Mouse (Mus musculus) ovary, postnatal 36 days (tissue): ENCODE data around the gene Olfr557.

Experiments
- DNase-seq: peaks from one replicate; pipeline ENCODE4 v3.0.0; 2022; ENCODE audit warnings: low spot score, mixed read lengths

Gene Olfr557

DNA sequence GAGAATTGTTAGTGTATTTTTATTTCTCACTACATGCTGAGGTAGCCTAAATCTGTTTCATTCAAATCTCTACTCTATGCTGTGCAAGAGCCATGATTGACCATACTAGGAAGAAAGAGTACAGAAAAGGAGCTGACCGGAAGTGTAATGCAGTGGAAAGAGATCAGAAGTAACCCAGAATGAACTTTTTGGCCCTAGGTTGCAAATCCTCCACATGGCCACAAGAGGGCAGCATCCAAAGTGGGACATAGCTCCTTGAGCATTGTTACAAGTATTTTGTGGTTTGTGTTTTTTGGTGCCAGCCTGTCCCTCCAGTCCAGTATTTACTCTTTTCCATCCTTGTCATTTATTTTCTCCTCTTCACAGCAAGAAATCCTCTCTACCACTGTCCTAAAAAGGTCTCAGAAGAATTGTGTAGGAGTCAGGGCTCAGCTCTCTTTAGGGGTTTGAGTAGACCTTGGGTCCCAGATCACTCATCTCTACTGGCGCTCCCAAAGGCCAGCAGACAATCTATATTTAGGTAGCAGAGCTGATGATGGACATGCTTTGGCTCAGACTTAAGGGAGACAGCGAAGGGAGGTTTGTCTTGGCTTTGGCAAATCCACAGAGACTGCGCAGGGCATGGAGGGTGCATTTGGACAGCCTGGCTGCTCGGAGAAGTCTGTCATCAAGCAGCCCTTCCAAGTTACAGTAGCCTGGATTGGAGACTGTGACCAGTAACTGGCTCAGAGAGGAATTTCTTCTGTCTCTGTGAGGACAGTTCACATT lies at the start of gene Olfr557:
Olfr557 (plus strand) TSS at position 553 of the 768 bp plus-strand sequence.
- no peak for DNase-seq

DNA sequence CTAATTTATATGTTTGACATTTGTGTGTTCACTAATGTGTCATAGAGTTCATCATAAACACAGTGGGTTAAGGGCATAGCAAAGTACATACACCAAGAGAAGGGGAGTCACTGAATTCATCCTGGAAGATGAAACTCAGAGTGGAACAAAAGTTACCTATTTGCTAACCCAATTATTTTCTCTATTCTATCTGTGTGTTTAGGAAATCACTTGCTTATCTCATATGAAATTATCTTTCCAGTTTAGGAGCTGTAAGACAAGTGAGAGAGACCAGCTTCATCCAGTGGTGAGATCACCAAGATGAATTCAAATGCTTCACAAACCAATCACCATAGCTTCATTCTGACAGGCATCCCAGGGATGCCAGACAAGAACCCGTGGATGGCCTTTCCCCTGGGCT lies 37.2 kb upstream of the Olfr557 start, which contains the start of gene Olfr555:
Olfr555 (plus strand) TSS at position 301 of the 400 bp plus-strand sequence.
- DNase-seq, result no peak

DNA sequence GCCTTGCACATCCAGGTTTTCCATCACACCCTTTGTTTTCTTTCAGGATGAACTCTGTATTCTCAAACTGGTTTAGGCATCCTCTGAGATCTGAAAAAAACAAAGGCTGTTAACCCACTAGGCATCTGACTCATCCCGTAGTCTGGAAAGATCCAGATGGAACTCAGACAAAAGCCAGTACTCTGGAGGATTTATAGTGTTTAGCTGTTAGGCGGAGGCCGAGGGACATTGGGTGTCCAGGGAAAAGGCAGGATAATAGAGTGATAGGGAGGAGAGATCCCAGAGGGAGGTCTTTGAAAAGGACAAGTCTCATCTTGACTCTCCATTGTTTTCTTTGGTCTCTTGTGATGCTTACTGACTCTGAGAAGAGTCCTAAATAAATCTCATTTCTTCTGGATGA lies 31.1 kb upstream of the Olfr557 start, which contains the start of gene Olfr556:
Olfr556 (plus strand) TSS at position 301 of the 400 bp plus-strand sequence.
- no peak for DNase-seq

DNA sequence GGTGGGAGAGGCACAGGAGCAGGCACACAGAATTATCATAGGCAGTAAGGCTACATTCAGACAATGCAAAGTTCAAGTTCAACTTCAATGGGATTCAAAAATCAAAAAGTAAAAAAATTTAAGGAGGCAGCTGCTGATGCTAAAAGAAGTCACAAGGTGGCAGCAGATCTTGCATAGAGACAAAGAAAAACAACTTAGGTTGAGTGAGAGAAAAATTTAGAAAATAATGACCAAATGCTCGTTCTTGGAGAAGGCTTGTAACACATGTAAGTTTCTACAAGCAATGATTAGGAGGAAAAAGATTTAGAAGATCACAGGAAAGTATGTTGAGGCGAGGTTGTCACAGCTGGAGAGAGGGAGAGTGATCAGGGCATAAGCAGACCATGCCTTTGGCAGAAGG lies 30.3 kb upstream of the Olfr557 start:
- DNase-seq, result no peak

DNA sequence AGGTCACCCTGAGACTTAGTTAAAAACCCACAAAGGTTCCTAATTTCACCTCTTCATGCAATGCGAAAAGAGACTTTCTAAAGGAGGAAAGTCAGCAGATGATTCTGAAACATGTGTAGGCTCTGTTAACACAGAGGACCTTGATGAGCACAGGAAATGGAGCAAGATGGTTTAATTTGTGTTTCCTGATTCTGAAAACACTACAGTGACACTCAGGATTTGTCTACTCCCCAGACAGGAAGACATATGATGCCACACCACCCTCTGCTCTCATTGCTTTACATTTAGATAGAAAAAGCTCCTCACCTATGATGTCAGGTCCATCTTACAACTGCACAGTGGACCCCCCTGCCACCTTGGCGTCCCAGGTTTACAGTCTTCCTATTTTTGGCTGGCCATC lies 19.5 kb upstream of the Olfr557 start:
- DNase-seq, result no peak

DNA sequence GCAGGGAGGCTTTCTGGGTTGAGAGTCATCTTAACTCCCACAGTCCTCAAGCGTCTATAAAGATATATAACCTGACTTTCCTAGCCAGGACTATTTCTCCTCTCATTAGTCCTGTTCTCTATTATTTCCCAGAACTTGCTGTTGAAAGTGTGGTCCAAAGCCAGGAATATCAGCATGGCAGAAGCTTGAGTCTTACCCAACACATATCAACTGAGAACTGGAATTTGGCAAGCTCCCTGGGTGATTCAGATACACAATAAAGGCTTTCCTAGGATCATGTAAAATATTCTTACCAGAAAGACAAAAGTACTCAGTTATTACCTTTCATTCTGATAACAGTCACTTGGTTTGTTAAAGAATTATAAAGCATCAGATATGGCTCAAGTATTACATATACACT lies 13.8 kb upstream of the Olfr557 start:
- DNase-seq, result no peak

DNA sequence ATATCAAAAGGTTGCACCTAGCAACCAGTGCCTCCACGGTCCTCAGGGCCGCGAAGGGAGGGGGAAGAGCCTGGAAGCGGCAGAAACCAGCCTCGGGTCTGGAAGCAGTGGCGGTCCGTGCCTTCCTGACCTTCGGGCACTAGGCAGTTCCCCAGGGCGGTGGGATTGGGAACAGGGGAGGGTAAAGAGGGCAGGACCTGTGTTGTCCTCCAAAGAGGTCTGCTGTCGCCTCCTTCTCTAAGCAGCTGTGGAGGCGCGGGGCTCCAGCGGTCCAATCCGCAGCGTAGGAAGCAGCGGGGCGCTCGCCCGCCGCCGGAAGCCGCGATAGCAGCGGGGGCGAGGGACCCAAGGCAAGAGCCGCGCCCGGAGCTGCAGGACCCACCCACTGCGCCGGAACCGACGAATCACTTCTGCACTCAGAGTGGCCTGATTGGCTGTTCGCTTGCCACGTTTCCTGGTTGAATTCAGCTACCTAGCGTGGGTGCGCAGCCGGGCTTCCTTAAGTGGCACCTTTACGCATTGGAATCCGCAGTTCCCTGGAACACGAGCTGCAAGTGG lies 8.7 kb upstream of the Olfr557 start, which contains the start of gene Trim68:
Trim68 (minus strand) TSS at position 384 of the 558 bp plus-strand sequence.
- peak; percentile 90 for DNase-seq

DNA sequence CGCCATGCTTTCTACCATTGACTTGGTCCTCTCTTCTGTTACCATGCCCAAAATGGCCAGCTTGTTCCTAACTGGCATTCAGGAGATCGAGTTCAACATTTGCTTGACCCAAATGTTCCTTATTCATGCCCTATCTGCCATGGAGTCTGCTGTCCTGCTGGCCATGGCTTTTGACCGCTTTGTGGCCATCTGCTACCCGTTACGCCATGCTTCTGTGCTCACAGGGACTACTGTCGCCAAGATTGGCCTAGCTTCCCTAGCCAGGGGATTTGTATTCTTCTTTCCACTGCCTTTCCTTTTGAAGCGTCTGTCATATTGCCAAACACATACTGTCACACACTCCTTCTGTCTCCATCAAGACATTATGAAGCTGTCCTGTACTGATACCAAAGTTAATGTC lies 2.8 kb downstream of the Olfr557 start:
- no peak for DNase-seq

DNA sequence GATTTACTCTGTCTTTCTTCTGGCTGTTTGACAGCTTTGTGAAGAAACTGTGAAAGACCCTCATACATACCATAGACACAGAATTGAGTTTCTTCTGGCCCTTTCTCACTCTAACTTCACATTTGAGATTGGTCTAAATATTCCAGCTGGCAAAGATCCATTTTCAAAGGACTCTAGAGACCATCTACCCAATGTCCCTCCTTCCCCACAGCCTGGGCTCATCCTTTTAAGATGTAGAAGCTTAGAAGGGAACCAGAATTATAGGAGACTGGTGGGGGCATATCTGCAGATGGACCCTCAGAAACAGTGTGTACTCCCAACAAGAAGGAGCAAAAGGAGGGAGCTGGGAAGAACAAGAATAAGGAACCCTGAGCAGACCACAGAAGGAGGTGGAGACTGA lies 6.2 kb downstream of the Olfr557 start, which contains the start of gene Olfr558:
Olfr558 (plus strand) TSS at position 301 of the 400 bp plus-strand sequence.
- no peak for DNase-seq

DNA sequence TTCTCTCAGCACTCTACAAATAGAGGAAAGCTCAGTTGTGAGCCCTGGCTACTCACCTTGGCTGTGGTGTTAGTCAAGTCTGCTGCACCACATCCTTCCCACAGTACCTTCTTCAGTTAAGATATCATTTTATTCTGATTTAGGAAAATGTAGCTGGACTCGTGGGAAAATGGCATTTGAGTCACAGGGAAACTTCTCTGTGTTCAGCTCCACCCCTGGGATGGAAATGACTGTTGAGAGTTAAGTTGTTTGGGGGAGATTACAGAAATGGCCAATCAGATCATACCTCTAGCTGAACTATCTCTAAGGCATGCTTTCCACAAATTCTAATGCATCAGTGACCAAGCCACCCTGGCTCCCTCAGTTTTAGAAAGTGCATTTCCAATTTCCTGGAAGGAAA lies 23.3 kb downstream of the Olfr557 start, which contains the start of gene Olfr33:
Olfr33 (minus strand) TSS at position 101 of the 400 bp plus-strand sequence.
- DNase-seq, result no peak

DNA sequence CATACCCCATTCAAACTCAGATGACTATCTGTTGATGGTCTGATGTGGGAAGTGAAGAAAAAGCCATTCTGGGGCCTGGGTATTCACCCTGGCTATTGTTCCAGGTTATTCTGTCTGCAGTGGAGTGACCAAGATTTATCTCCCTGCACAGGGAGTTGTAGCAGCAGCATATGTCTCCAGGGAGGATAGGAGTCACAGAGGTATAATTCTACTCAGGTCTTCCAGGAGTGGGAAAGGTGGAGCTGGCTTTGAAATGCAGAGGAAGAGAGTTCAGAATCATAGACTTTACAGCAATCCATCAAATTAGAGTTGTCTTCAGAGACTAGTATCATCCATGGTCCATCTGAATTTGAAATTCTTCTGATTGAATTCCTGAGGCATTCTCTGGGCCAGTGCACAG lies 31.7 kb downstream of the Olfr557 start, which contains the start of gene Olfr559:
Olfr559 (minus strand) TSS at position 101 of the 400 bp plus-strand sequence.
- no peak for DNase-seq

DNA sequence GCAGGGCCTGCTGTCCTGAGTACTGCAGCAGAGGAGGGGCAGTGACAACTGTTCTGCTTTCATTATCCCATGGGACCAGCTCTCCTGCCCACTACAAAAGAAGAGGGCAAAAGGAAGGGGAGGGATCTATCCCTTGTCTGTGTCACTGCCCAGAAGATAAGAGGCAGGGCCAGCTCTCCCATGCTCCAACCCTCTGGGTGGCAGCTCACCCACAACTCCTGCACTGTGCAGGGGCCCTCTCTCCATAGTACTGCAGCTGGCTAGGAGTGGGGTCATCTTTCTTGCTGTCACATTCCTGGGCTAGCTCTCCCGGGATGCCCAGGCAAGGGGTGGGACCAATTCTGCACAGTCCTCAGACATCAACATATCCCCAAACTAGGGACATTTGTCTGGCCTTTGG lies 38.1 kb downstream of the Olfr557 start:
- DNase-seq, result no peak

DNA sequence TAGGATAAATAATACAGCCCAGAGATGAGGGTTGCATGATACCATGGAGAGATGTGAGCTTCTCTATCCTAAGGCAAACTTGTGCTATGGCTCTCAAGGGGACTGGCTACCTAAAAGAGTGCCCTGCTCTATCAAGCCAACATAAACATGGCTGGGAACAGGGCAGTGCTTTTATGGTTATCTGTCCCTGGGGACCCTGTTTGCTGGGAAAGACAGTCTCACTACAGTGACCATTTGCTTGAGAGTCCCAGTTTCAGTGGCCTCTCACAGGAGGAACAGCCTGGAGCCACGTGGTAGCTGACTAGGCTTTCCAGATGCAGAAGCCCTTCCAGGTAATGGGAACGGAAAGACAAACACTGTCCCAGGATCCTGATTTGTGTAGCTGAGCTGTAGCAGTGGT lies 42.0 kb downstream of the Olfr557 start:
- DNase-seq, result no peak
